Mouse (Mus musculus): ENCODE results near the gene Siah1a. TPM values are rescaled to one million over a fixed set of nuclear protein-coding genes. Genes with fewer than 3 reads are reported as not detected.

The Siah1a gene
- total RNA-seq (2021), result 10 to 100 TPM; 33.4 to 35.7 TPM

DNA sequence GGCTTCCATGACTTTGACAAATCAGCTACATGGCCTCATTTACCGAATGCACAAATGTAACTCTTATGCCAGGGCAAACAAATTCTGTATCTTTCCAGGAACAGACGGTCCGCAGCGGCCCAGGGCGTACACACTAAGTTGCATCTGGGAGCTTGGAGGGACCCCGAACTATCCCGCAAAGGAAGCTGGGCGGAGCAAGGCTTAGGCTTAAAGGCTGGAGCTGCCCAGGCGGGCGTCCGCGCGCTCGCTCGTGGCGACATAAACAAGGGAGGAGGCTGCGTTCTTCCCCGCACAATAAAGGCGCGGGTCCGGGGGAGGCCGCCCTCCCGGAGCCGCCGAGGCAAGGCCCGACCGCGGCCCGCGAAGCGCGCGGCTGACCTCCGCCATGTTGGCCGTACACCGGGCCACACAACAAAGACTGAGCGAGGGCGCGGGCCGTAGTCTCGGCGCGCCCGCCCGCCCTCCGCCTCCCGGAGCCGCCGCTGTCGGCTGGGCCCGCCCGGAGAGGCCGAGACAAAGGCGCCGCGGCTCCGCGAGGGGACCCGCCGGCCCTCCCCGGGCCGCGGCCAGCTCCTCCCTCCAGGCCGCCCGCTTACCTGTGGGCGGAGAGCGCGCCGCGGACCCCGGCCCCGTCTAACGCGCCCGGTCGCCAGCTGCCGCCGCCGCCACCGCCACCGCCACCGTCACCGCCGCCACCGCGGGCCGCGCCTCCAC, at the start of gene Siah1a, which contains the start of gene Gm10638:
TSS of gene Siah1a (minus strand) at position 714 of the 714 bp plus-strand sequence.
TSS of gene Gm10638 (plus strand) at position 479 of the 714 bp plus-strand sequence.
- intact Hi-C loops (cut with DNase I), result loop anchor here (10.0 kb wide), 2 partner anchors 81 to 159 kb away; no protein-coding TSS in a partner anchor
- peak; percentile 27 to 80 for DNase-seq (ENCODE audit: extremely low spot score in 1 of 2, low spot score in 2 of 2)

DNA sequence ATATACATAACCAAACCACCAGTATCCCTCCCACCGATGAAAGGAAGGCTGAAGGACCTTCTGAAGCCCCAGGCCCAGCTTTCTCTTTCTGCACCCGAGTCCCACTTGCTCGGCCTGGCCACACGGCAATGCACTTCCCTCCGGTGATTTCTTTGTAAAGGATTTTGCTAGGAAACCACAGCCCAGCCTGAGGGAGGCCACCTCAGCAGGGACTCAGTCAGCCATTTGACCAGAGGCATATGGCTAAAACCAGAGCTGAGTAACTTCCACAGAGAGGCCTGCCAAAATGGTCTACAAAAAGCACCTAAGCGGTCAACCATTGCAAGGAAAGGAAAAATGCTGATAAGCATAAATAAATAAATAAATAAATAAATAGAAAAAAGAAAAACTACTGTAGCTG, 49.0 kb upstream of the Siah1a start:
- intact Hi-C loops (cut with DNase I), result no loop called here
- no peak for DNase-seq (ENCODE audit: extremely low spot score in 1 of 2, low spot score in 2 of 2)

DNA sequence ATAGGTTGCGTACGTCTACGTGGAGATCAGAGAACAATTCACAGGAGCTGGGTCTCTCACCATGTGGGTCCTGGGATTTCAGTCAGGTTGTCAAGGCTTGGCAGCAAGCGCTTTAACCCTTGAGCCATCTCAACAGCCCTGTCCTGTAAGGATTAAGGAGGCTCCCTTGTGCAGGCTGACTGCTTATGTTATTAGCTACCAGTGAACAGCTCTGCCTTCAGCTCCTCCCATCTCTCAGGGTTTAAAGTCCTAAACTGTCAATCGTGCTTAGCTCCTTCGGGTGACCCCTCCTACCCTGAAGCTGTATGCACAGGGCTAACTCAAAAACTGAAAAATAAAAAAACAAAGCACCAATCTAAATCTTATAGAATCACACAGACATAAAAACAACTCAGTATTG, 45.8 kb upstream of the Siah1a start:
- intact Hi-C loops (cut with DNase I), result no loop called here
- DNase-seq (ENCODE audit: extremely low spot score in 1 of 2, low spot score in 2 of 2), result no peak

- intact Hi-C loops (cut with DNase I), result no loop called here
- DNase-seq (ENCODE audit: extremely low spot score in 1 of 2, low spot score in 2 of 2), result no peak
Measured at GRCm38 (mm10) chr8:86789576-86789975, 43.8 kb upstream of the Siah1a start.

- peak in 1 of 2 experiments; percentile 65 for DNase-seq (ENCODE audit: extremely low spot score in 1 of 2, low spot score in 2 of 2)
- intact Hi-C loops (cut with DNase I), result no loop called here
Measured at GRCm38 (mm10) chr8:86787891-86788420, 42.2 kb upstream of the Siah1a start.

DNA sequence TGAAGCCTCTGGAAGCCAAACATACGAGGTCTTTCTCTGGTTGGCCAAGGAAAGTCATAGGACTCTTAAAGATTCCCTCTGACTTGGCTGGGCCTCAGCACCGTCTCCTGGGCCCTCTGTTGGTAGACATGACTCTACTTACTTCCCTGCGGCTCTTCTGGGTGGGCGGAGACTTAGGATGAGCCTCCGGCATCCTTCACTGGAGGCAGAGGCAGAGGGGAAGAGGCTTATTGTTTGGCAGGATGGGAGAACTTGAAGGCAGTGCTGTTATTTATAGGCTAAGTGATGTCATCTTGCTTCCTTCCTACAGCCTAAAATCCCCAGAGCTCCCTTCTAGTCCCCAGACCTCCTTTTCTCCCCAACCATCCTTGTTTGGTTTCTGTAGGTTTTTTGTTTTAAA, 40.8 kb upstream of the Siah1a start:
- DNase-seq (ENCODE audit: extremely low spot score in 1 of 2, low spot score in 2 of 2), result peak in 1 of 2 experiments; percentile 35
- intact Hi-C loops (cut with DNase I), result no loop called here

- intact Hi-C loops (cut with DNase I), result no loop called here
- no peak for DNase-seq (ENCODE audit: extremely low spot score in 1 of 2, low spot score in 2 of 2)
Measured at GRCm38 (mm10) chr8:86781094-86781493, 35.4 kb upstream of the Siah1a start.

DNA sequence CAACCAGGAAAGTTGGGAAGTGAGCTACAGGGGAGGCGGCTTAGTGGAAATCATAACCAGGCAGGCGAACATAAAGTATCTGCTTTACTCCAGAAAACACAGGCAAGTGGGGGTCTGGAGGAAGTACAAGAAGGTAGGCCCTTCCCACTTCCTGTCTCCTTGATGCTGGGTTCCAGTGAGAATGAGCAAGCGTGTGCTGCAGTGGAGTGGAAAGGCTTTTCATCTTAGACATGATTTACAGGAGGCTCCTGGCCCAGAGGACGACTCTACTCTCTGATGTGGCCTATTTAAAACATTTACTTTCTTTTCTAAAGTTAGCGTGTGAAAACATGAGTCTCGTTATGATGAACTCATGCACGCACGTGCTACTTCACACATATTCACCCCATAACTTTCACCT, 33.5 kb upstream of the Siah1a start:
- intact Hi-C loops (cut with DNase I), result no loop called here
- DNase-seq (ENCODE audit: extremely low spot score in 1 of 2, low spot score in 2 of 2), result no peak

DNA sequence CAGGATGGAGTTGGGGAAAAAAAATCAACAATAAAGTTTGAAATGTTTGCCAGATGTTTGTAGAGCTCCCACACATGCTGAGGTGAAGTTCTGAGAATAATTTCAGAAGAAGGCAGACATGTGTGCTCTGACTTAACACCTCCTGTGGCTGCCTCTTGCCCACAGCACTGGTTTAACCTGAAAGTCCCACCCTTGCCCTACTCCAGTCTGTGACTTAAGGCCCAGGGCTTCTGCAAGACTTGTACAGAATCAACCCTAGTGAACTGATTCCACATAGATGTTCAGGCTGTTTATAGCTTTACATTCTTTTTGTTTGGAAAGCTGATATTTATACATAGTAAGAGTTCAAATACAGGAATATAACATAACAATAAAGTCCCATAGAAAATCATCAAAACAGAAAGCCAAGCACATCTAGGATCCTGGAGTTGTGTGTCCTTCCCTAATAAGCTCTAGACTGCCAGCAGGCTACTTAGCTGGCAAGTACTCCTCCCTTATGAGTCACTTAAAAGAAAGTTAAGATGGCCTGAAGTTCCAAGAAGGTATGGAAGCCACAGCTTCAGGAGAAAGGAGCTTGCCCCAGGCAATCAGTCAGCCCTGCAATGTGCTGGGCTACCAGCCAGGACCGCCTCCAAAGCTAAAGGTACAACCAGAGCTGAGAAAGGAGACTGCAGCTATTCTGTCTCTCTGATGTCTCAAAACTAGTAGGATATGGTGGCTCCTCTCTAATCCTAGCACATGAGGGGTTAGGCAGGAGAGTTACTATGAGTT, 24.4 kb upstream of the Siah1a start:
- intact Hi-C loops (cut with DNase I), result no loop called here

GRCm38 (mm10) chr8:86768499-86768898, 22.8 kb upstream of the Siah1a start:
- intact Hi-C loops (cut with DNase I), result no loop called here
- DNase-seq (ENCODE audit: extremely low spot score in 1 of 2, low spot score in 2 of 2), result peak in 1 of 2 experiments; percentile 39

More for the DNA sequence above, 24.4 kb upstream of the Siah1a start:
- no peak for DNase-seq (ENCODE audit: extremely low spot score in 1 of 2, low spot score in 2 of 2)

- intact Hi-C loops (cut with DNase I), result no loop called here
- DNase-seq (ENCODE audit: extremely low spot score in 1 of 2, low spot score in 2 of 2), result no peak
Measured at GRCm38 (mm10) chr8:86766548-86767211, 20.9 kb upstream of the Siah1a start.

DNA sequence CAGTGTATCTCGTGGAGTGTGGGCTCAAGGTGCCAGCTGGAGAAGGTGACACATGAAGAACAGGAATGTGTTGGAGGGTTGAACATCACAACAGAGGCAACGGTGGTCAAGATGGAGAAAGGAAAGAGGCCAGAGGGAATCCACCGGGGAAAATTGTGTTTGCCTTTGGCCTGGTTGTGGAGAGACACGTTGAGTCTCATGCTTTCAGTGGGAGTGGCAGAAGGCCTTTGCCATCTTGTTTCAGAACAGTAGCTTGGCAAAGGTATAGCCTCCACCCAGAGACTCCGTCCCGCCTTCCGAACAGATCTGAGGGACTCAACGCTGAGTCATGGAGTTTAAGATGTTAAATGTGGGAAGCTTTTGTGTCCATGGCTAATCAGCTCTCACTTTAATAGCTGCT, 19.9 kb upstream of the Siah1a start:
- no peak for DNase-seq (ENCODE audit: extremely low spot score in 1 of 2, low spot score in 2 of 2)
- intact Hi-C loops (cut with DNase I), result no loop called here

DNA sequence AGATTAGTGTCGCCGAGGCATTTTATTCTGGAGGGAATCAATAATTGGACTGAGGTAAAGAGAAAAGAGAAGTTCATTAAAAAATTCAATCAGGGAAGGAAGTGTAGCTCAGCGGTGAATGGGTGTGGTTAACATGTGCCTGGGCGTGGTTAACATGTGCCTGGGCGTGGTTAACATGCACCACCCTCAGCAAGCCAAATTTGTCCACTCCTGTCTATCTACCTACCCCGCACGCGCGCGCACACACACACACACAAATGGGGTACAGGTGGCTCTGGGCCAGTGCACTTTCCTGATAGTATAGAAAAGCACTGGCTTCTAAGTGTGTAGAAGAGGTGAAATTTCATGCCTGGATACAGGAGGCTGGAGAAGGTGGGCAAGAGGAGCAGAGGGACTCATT, 19.4 kb upstream of the Siah1a start:
- intact Hi-C loops (cut with DNase I), result no loop called here
- no peak for DNase-seq (ENCODE audit: extremely low spot score in 1 of 2, low spot score in 2 of 2)

GRCm38 (mm10) chr8:86762806-86763205, 17.1 kb upstream of the Siah1a start:
- intact Hi-C loops (cut with DNase I), result no loop called here
- no peak for DNase-seq (ENCODE audit: extremely low spot score in 1 of 2, low spot score in 2 of 2)

- intact Hi-C loops (cut with DNase I), result no loop called here
- DNase-seq (ENCODE audit: extremely low spot score in 1 of 2, low spot score in 2 of 2), result no peak
Measured at GRCm38 (mm10) chr8:86760746-86761145, 15.0 kb upstream of the Siah1a start.

DNA sequence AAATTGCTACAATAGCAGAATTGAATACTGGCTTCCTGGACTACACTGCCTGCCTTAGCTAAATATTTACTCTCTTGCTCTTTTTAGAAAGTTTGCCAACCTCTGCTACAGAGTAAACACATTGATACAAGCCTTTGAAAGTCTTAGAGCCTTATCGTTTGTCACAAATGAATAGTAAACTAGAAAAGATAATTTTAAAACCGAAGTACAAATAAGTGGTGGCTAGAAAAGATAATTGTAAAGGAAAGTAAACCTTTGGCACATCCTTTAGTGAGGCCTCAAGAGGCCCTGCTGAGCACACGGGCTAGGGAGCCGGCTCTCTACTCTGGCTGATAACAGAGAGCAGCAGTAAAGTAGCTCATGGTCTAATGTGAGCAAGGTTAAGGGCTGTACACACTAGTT, 13.4 kb upstream of the Siah1a start:
- no peak for DNase-seq (ENCODE audit: extremely low spot score in 1 of 2, low spot score in 2 of 2)
- intact Hi-C loops (cut with DNase I), result no loop called here

GRCm38 (mm10) chr8:86758651-86759050, 12.9 kb upstream of the Siah1a start:
- DNase-seq (ENCODE audit: extremely low spot score in 1 of 2, low spot score in 2 of 2), result no peak
- intact Hi-C loops (cut with DNase I), result no loop called here

- DNase-seq (ENCODE audit: extremely low spot score in 1 of 2, low spot score in 2 of 2), result peak; percentile 24 to 57
- intact Hi-C loops (cut with DNase I), result no loop called here
Measured at GRCm38 (mm10) chr8:86756948-86757733, 11.4 kb upstream of the Siah1a start.

GRCm38 (mm10) chr8:86749842-86750241, 4.1 kb upstream of the Siah1a start:
- DNase-seq (ENCODE audit: extremely low spot score in 1 of 2, low spot score in 2 of 2), result no peak
- intact Hi-C loops (cut with DNase I), result loop anchor here (10.0 kb wide), 2 partner anchors 85 to 155 kb away; no protein-coding TSS in a partner anchor

Data from left cerebral cortex, postnatal 10 days (tissue).